Mouse (Mus musculus) ES-Bruce4 (cell line): Measurements from ENCODE around the gene Fam19a2.

Source experiments
- CTCF ChIP-seq: IDR thresholded peaks from one replicate; pipeline ENCODE4 v1.8.1; 2011; ENCODE audit warnings: low read depth, low read length
- EP300 ChIP-seq: IDR thresholded peaks from 2 replicates; pipeline ENCODE4 v1.6.1; 2011; ENCODE audit warnings: low read depth, low read length; ENCODE audit not compliant: insufficient read depth

DNA sequence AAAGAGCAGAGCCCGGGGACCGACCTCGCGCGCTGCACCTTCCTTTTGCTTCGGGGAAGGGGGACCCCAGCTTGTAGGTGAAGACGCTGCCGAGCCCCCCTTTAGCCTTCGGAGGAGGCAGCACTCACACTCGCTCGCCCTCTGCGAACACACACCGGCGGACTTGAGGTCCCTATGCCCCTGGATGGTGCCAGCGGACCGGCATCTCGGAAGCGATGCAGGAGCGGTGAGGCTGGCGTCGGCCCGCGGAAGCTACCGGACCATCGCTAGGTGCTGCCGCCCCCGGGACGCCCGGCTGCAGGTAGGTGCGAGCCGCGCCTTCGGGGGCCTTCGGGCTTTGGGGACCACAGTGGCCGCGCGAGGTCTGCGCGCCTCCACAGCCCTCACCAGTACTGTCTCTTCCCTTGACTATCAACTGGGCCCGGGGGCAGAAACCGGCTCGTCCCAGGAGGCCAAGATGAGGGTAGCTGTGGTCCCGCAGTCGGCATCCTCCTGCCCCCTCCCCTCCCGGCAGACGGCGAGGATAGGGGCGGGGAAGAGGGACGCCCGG is 1.5 kb downstream of the Fam19a2 start:
- TF ChIP-seq CTCF: no peak
- TF ChIP-seq EP300: no peak
